In genomic region chr8:4258678-4259077, GRCm38 (mm10) we compare ENCODE assay signal across 7 mouse cellular contexts. TPM values are rescaled to one million over a fixed set of nuclear protein-coding genes. Genes with fewer than 3 reads are reported as not detected.
A peak's percentile ranks its signal among the peaks of the same experiment; 100 is the strongest.
DNase-seq lines count a peak whose midpoint lies in the region; ATAC-seq and TF ChIP-seq lines count a peak whose summit lies in the region.

No protein-coding gene starts in this region.

- H3K36me3 ChIP-seq in forebrain, embryonic 12.5 days (replicated peaks), result peaks cover 74% of the 10 kb centered on the region
- H3K36me3 ChIP-seq in kidney, postnatal 0 days (ENCODE audit: insufficient read depth, low read length), result peaks cover 34% of the 10 kb centered on the region
- H3K36me3 ChIP-seq in midbrain, embryonic 16.5 days (ENCODE audit: control insufficient read depth, insufficient read depth, low read length), result peaks cover 10% of the 10 kb centered on the region; the same call in 1 of the 2 replicates

- H3K4me3 ChIP-seq in lung, adult 2 months (replicated peaks; ENCODE audit: extremely low read depth, low read depth, low read length), result peak overlapping the region; percentile 66
- peak overlapping the region; percentile 83 for H3K4me3 ChIP-seq in forebrain, embryonic 12.5 days (replicated peaks)
- H3K4me3 ChIP-seq in kidney, postnatal 0 days (replicated peaks; ENCODE audit: low read depth, low read length), result peak overlapping the region; percentile 72
- H3K4me3 ChIP-seq in midbrain, embryonic 16.5 days (ENCODE audit: low read depth, low read length), result peak overlapping the region; percentile 87

- no peak for TF ChIP-seq POLR2A in lung, adult 2 months (IDR thresholded peaks at IDR 0.05; ENCODE audit: borderline replicate concordance, extremely low read depth, low read depth, low read length)

- peak overlapping the region; percentile 97 for H3K27ac ChIP-seq in forebrain, embryonic 12.5 days
- peak overlapping the region; percentile 47; the same call in 1 of the 2 replicates for H3K27ac ChIP-seq in kidney, postnatal 0 days
- peak overlapping the region; percentile 97 for H3K27ac ChIP-seq in midbrain, embryonic 16.5 days (ENCODE audit: low read length)

- peaks cover 10% of the 10 kb centered on the region for H3K4me1 ChIP-seq in lung, adult 2 months (ENCODE audit: control insufficient read depth, insufficient read depth, low read length)
- H3K4me1 ChIP-seq in forebrain, embryonic 12.5 days, result peaks cover 38% of the 10 kb centered on the region
- peaks cover 7% of the 10 kb centered on the region; the same call in 1 of the 2 replicates for H3K4me1 ChIP-seq in kidney, postnatal 0 days (replicated peaks; ENCODE audit: insufficient read depth, low read length)
- H3K4me1 ChIP-seq in midbrain, embryonic 16.5 days (ENCODE audit: control insufficient read depth, insufficient read depth, low read length), result peaks cover 34% of the 10 kb centered on the region

- no peak for TF ChIP-seq CTCF in lung, adult 2 months (IDR thresholded peaks at IDR 0.05; ENCODE audit: insufficient read depth, low read length)
- TF ChIP-seq CTCF in kidney, postnatal 0 days (IDR thresholded peaks at IDR 0.05; ENCODE audit: low read depth), result no peak

- WGBS in lung, adult 2 months, result 2% methylated on average over 32 of the region's 32 CpGs
- under 1% methylated on average over 30 of the region's 32 CpGs for WGBS in forebrain, embryonic 12.5 days
- 1% methylated on average over 32 of the region's 32 CpGs for WGBS in kidney, postnatal 0 days
- 0% methylated on average over 32 of the region's 32 CpGs for WGBS in midbrain, embryonic 16.5 days

- ATAC-seq in forebrain, embryonic 12.5 days (ENCODE audit: low FRiP score), result peak; percentile 81
- peak; percentile 71 for ATAC-seq in kidney, postnatal 0 days (replicated peaks; ENCODE audit: low FRiP score, low read depth)
- peak; percentile 77 for ATAC-seq in midbrain, embryonic 16.5 days

- no peaks in the 10 kb centered on the region for H3K27me3 ChIP-seq in forebrain, embryonic 12.5 days
- H3K27me3 ChIP-seq in kidney, postnatal 0 days (ENCODE audit: insufficient read depth, low read length), result no peaks in the 10 kb centered on the region
- H3K27me3 ChIP-seq in midbrain, embryonic 16.5 days (ENCODE audit: control insufficient read depth, insufficient read depth, low read depth, low read length), result no peaks in the 10 kb centered on the region

- DNase-seq in lung, adult 2 months, result no peak
- no peak for DNase-seq in lung, postnatal 14 days
- DNase-seq in brain, adult 2 months (ENCODE audit: low read depth, low spot score), result peak; percentile 29
- no peak for DNase-seq in kidney, postnatal 0 days (ENCODE audit: low spot score)
- no peak for DNase-seq in urinary bladder, postnatal 14 days (ENCODE audit: low spot score)

- no peaks in the 10 kb centered on the region for H3K9me3 ChIP-seq in forebrain, embryonic 12.5 days
- no peaks in the 10 kb centered on the region for H3K9me3 ChIP-seq in kidney, postnatal 0 days (replicated peaks; ENCODE audit: low read length)
- no peaks in the 10 kb centered on the region for H3K9me3 ChIP-seq in midbrain, embryonic 16.5 days (replicated peaks; ENCODE audit: control insufficient read depth, low read length, poor library complexity, severe bottlenecking)

- peak overlapping the region; percentile 90 for H3K9ac ChIP-seq in forebrain, embryonic 12.5 days
- peak overlapping the region; percentile 74 for H3K9ac ChIP-seq in kidney, postnatal 0 days (ENCODE audit: low read depth, low read length)
- peak overlapping the region; percentile 96 for H3K9ac ChIP-seq in midbrain, embryonic 16.5 days (ENCODE audit: low read depth, low read length)

- peak overlapping the region; percentile 61 for H3K4me2 ChIP-seq in forebrain, embryonic 12.5 days
- H3K4me2 ChIP-seq in kidney, postnatal 0 days (ENCODE audit: low read length), result peak overlapping the region; percentile 75
- H3K4me2 ChIP-seq in midbrain, embryonic 16.5 days (ENCODE audit: low read length), result peak overlapping the region; percentile 73

RNA-seq across cellular contexts. Expression of gene Ctxn1, which starts 0.4 kb away (rescaled TPM):
- 33.4 and 41.4 TPM in 2 replicates for polyA plus RNA-seq in lung, adult 2 months (2012; rRNA removed)
- polyA plus RNA-seq in forebrain, embryonic 12.5 days (2016; fragmentation: Nextera tagmentation; extraction: Ambion mirVana), result 189 and 199 TPM in 2 replicates
- polyA plus RNA-seq in kidney, postnatal 0 days (2015; fragmentation: Nextera tagmentation; extraction: Ambion mirVana), result 78.0 and 78.6 TPM in 2 replicates
- 258 and 267 TPM in 2 replicates for polyA plus RNA-seq in midbrain, embryonic 16.5 days (2015; fragmentation: Nextera tagmentation; extraction: Ambion mirVana)

RNA-seq across cellular contexts. Expression of gene Snapc2, which starts 5.8 kb away (rescaled TPM):
- 25.0 and 34.5 TPM in 2 replicates for polyA plus RNA-seq in lung, adult 2 months (2012; rRNA removed)
- polyA plus RNA-seq in forebrain, embryonic 12.5 days (2016; fragmentation: Nextera tagmentation; extraction: Ambion mirVana), result 63.2 and 67.2 TPM in 2 replicates
- polyA plus RNA-seq in kidney, postnatal 0 days (2015; fragmentation: Nextera tagmentation; extraction: Ambion mirVana), result 42.4 and 43.1 TPM in 2 replicates
- polyA plus RNA-seq in midbrain, embryonic 16.5 days (2015; fragmentation: Nextera tagmentation; extraction: Ambion mirVana), result 62.2 and 62.9 TPM in 2 replicates

RNA-seq across cellular contexts. Expression of gene Tgfbr3l, which starts 10.7 kb away (rescaled TPM):
- 22.7 and 56.3 TPM in 2 replicates for polyA plus RNA-seq in lung, adult 2 months (2012; rRNA removed)
- 3.7 and 4.5 TPM in 2 replicates for polyA plus RNA-seq in forebrain, embryonic 12.5 days (2016; fragmentation: Nextera tagmentation; extraction: Ambion mirVana)
- 2.3 and 2.9 TPM in 2 replicates for polyA plus RNA-seq in kidney, postnatal 0 days (2015; fragmentation: Nextera tagmentation; extraction: Ambion mirVana)
- 4.1 and 5.2 TPM in 2 replicates for polyA plus RNA-seq in midbrain, embryonic 16.5 days (2015; fragmentation: Nextera tagmentation; extraction: Ambion mirVana)

RNA-seq across cellular contexts. Expression of gene Timm44, which starts 17.0 kb away (rescaled TPM):
- 32.9 and 44.6 TPM in 2 replicates for polyA plus RNA-seq in lung, adult 2 months (2012; rRNA removed)
- polyA plus RNA-seq in forebrain, embryonic 12.5 days (2016; fragmentation: Nextera tagmentation; extraction: Ambion mirVana), result 54.1 and 55.6 TPM in 2 replicates
- polyA plus RNA-seq in kidney, postnatal 0 days (2015; fragmentation: Nextera tagmentation; extraction: Ambion mirVana), result 61.1 and 64.7 TPM in 2 replicates
- polyA plus RNA-seq in midbrain, embryonic 16.5 days (2015; fragmentation: Nextera tagmentation; extraction: Ambion mirVana), result 45.3 and 48.1 TPM in 2 replicates

RNA-seq across cellular contexts. Expression of gene Gm49320, which starts 20.0 kb away (rescaled TPM):
- 1.3 and 1.6 TPM in 2 replicates for polyA plus RNA-seq in lung, adult 2 months (2012; rRNA removed)
- 1.3 and 1.8 TPM in 2 replicates for polyA plus RNA-seq in forebrain, embryonic 12.5 days (2016; fragmentation: Nextera tagmentation; extraction: Ambion mirVana)
- 0.97 and 1.2 TPM in 2 replicates for polyA plus RNA-seq in kidney, postnatal 0 days (2015; fragmentation: Nextera tagmentation; extraction: Ambion mirVana)
- 0.73 and 1.8 TPM in 2 replicates for polyA plus RNA-seq in midbrain, embryonic 16.5 days (2015; fragmentation: Nextera tagmentation; extraction: Ambion mirVana)

Comparison
In these comparisons a context has a peak if more than half of its experiments do, and no peak if none do; other contexts are left out.
1. H3K27ac ChIP-seq: peak in every context shown above with its lines; median percentile 97 in forebrain, embryonic 12.5 days; 97 in midbrain, embryonic 16.5 days; 47 in kidney, postnatal 0 days.